Mouse (Mus musculus) layer of hippocampus, postnatal 10 days (tissue): Measurements from ENCODE around the gene Zfp704. TPM values are rescaled to one million over a fixed set of nuclear protein-coding genes. Genes with fewer than 3 reads are reported as not detected.

Source experiments
- DNase-seq, 2 experiments: peaks; one replicate each; pipeline ENCODE4 v3.0.0; 2021; ENCODE audit warnings: low spot score in 2 of 2
- long read RNA-seq: library from polyadenylated mRNA; stranded (forward); transcript quantifications from one replicate; pipeline ENCODE4 v2.0.0, GENCODE M21; 2023
- total RNA-seq, 2 experiments: library from RNA; stranded (reverse); gene quantifications; 2 replicates each; pipeline ENCODE4 v1.2.3; 2021

Gene Zfp704
- total RNA-seq: 10 to 100 TPM; 48.3 to 48.8 TPM
- long read RNA-seq, full-length matches to known transcripts: 1 of 9 reads
- long read RNA-seq, partial matches to known transcripts: 0 of 9 reads
- long read RNA-seq, other reads (novel, unspliced or antisense): 8 of 9 reads

GRCm38 (mm10) chr3:9609581-9610341, at the start of gene Zfp704:
TSS of gene Zfp704 (minus strand) at chr3:9610085.
- peak; percentile 85 to 90 for DNase-seq

- no peak for DNase-seq
Observed at GRCm38 (mm10) chr3:9633036-9634005, 23.4 kb upstream of the Zfp704 start.

- peak; percentile 70 to 75 for DNase-seq
Observed at GRCm38 (mm10) chr3:9629951-9630350, 20.1 kb upstream of the Zfp704 start.

GRCm38 (mm10) chr3:9628041-9628440, 18.2 kb upstream of the Zfp704 start:
- no peak for DNase-seq

- no peak for DNase-seq
Observed at GRCm38 (mm10) chr3:9626149-9626548, 16.3 kb upstream of the Zfp704 start.

- no peak for DNase-seq
Observed at GRCm38 (mm10) chr3:9620611-9621010, 10.7 kb upstream of the Zfp704 start.

- DNase-seq: no peak
Observed at GRCm38 (mm10) chr3:9619562-9620275, 9.8 kb upstream of the Zfp704 start.

GRCm38 (mm10) chr3:9617101-9617500, 7.2 kb upstream of the Zfp704 start:
- DNase-seq: no peak

- DNase-seq: no peak
Observed at GRCm38 (mm10) chr3:9614676-9615075, 4.8 kb upstream of the Zfp704 start.

- no peak for DNase-seq
Observed at GRCm38 (mm10) chr3:9614011-9614410, 4.1 kb upstream of the Zfp704 start.

- DNase-seq: no peak
Observed at GRCm38 (mm10) chr3:9611226-9611625, 1.3 kb upstream of the Zfp704 start.

GRCm38 (mm10) chr3:9610426-9610825, 541 bp upstream of the Zfp704 start:
- DNase-seq: no peak

- peak; percentile 62 to 67 for DNase-seq
Observed at GRCm38 (mm10) chr3:9608906-9609580, 842 bp downstream of the Zfp704 start.

GRCm38 (mm10) chr3:9608441-9608905, 1.4 kb downstream of the Zfp704 start:
- peak; percentile 48 to 58 for DNase-seq

GRCm38 (mm10) chr3:9607686-9608085, 2.2 kb downstream of the Zfp704 start:
- DNase-seq: no peak

- no peak for DNase-seq
Observed at GRCm38 (mm10) chr3:9605784-9606706, 3.8 kb downstream of the Zfp704 start.

GRCm38 (mm10) chr3:9604941-9605340, 4.9 kb downstream of the Zfp704 start:
- DNase-seq: no peak

- DNase-seq: no peak
Observed at GRCm38 (mm10) chr3:9603866-9604265, 6.0 kb downstream of the Zfp704 start.

GRCm38 (mm10) chr3:9600577-9600976, 9.3 kb downstream of the Zfp704 start:
- no peak for DNase-seq
